Mouse (Mus musculus): ENCODE results near the gene Syt5.

Syt5 gene

GRCm38 (mm10) chr7:4500892-4501471, 46.4 kb downstream of the Syt5 start:
- DNase-seq (ENCODE audit: low spot score), result peak; percentile 38

- DNase-seq (ENCODE audit: low spot score), result no peak
Measured at GRCm38 (mm10) chr7:4499034-4499433, 48.3 kb downstream of the Syt5 start.

GRCm38 (mm10) chr7:4498251-4498650, 49.1 kb downstream of the Syt5 start:
- DNase-seq (ENCODE audit: low spot score), result peak; percentile 74

GRCm38 (mm10) chr7:4497271-4497903, 50.0 kb downstream of the Syt5 start:
- no peak for DNase-seq (ENCODE audit: low spot score)

- DNase-seq (ENCODE audit: low spot score), result no peak
Measured at GRCm38 (mm10) chr7:4496468-4496867, 50.9 kb downstream of the Syt5 start.

GRCm38 (mm10) chr7:4493991-4494390, 53.4 kb downstream of the Syt5 start:
- DNase-seq (ENCODE audit: low spot score), result no peak

GRCm38 (mm10) chr7:4492284-4493224, 54.8 kb downstream of the Syt5 start:
- no peak for DNase-seq (ENCODE audit: low spot score)

- DNase-seq (ENCODE audit: low spot score), result no peak
Measured at GRCm38 (mm10) chr7:4491308-4491707, 56.0 kb downstream of the Syt5 start.
